In genomic region chr8:61200254-61200887, GRCm38 (mm10) we compare ENCODE assay signal across 25 mouse cellular contexts. TPM values are rescaled to one million over a fixed set of nuclear protein-coding genes. Genes with fewer than 3 reads are reported as not detected.
DNase-seq lines count a peak whose midpoint lies in the region; ATAC-seq and TF ChIP-seq lines count a peak whose summit lies in the region.
"Had no signal": no experiment of that assay in that cellular context is flagged by ENCODE, and none has a peak within 500 bp of the region (broad histone marks: within the 10 kb centered on the region; RNA-seq: fewer than 3 reads in every experiment).

No protein-coding gene starts in this region.

- no peak overlapping the region for H3K4me2 ChIP-seq in heart, embryonic 11.5 days
- H3K4me2 ChIP-seq in liver, embryonic 14.5 days (ENCODE audit: low read depth), result no peak overlapping the region
- H3K4me2 ChIP-seq in midbrain, embryonic 16.5 days (ENCODE audit: low read length), result no peak overlapping the region
- H3K4me2 ChIP-seq: forebrain, embryonic 13.5 days; heart, embryonic 12.5 days; heart, embryonic 15.5 days; hindbrain, embryonic 13.5 days had no signal

- 30% methylated on average over 6 of the region's 6 CpGs for WGBS in heart, embryonic 10.5 days
- WGBS in heart, embryonic 11.5 days (ENCODE audit: insufficient replicate concordance), result 27% methylated on average over 6 of the region's 6 CpGs
- WGBS in liver, embryonic 14.5 days (ENCODE audit: insufficient replicate concordance), result 16% methylated on average over 6 of the region's 6 CpGs
- WGBS in midbrain, embryonic 16.5 days, result 85% methylated on average over 6 of the region's 6 CpGs

- no peak overlapping the region for H3K9ac ChIP-seq in heart, embryonic 11.5 days (ENCODE audit: low read depth, low read length)
- H3K9ac ChIP-seq in MEL (ENCODE audit: control insufficient read depth, low read depth, low read length, poor library complexity, severe bottlenecking), result no peak overlapping the region
- no peak overlapping the region for H3K9ac ChIP-seq in liver, embryonic 14.5 days (replicated peaks)
- H3K9ac ChIP-seq in midbrain, embryonic 16.5 days (ENCODE audit: low read depth, low read length), result no peak overlapping the region
- H3K9ac ChIP-seq: forebrain, embryonic 13.5 days; heart, embryonic 12.5 days; heart, embryonic 15.5 days; hindbrain, embryonic 13.5 days had no signal

- 0 out of 2 replicates have a peak, but pooled peaks cover 6% of the 10 kb centered on the region for H3K4me1 ChIP-seq in heart, embryonic 10.5 days
- no peaks in the 10 kb centered on the region for H3K4me1 ChIP-seq in heart, embryonic 11.5 days (ENCODE audit: control insufficient read depth, insufficient read depth, low read length)
- H3K4me1 ChIP-seq in MEL (ENCODE audit: control insufficient read depth in 1 of 2, insufficient read depth in 2 of 2, low read length in 2 of 2), result peaks cover 0 to 10% of the 10 kb centered on the region in 2 experiments; a peak in 3 of 4 replicates
- no peaks in the 10 kb centered on the region for H3K4me1 ChIP-seq in liver, embryonic 14.5 days (replicated peaks; ENCODE audit: control insufficient read depth in 2 of 2, insufficient read depth in 2 of 2, low read length in 1 of 2)
- H3K4me1 ChIP-seq in midbrain, embryonic 16.5 days (ENCODE audit: control insufficient read depth, insufficient read depth, low read length), result no peaks in the 10 kb centered on the region
- H3K4me1 ChIP-seq: forebrain, embryonic 10.5 days; forebrain, embryonic 13.5 days; heart, embryonic 12.5 days; heart, embryonic 15.5 days; hindbrain, embryonic 10.5 days; hindbrain, embryonic 13.5 days had no signal

- no peak overlapping the region for H3K27ac ChIP-seq in heart, embryonic 10.5 days
- no peak overlapping the region for H3K27ac ChIP-seq in heart, embryonic 11.5 days (ENCODE audit: low read depth, low read length)
- H3K27ac ChIP-seq in MEL (ENCODE audit: control insufficient read depth, low read depth, low read length), result no peak overlapping the region
- H3K27ac ChIP-seq in liver, embryonic 14.5 days, result no peak overlapping the region
- no peak overlapping the region for H3K27ac ChIP-seq in midbrain, embryonic 16.5 days (ENCODE audit: low read length)
- H3K27ac ChIP-seq: forebrain, embryonic 10.5 days; forebrain, embryonic 13.5 days; heart, adult 2 months; heart, embryonic 15.5 days; hindbrain, embryonic 10.5 days; hindbrain, embryonic 13.5 days had no signal

- TF ChIP-seq POLR2A in MEL (IDR thresholded peaks at IDR 0.05; ENCODE audit: control insufficient read depth in 1 of 2, insufficient read depth in 1 of 2, low read depth in 1 of 2, low read length in 2 of 2, poor library complexity in 1 of 2), result no peak

- TF ChIP-seq RAD21 in MEL (IDR thresholded peaks at IDR 0.05; ENCODE audit: low read depth, low read length), result no peak

- DNase-seq in heart, embryonic 10.5 days (ENCODE audit: low spot score), result peak; percentile 68
- DNase-seq in MEL (ENCODE audit: low read depth, low spot score), result peak; percentile 76
- DNase-seq in liver, embryonic 14.5 days (ENCODE audit: low read depth in 3 of 3, low spot score in 3 of 3), result no peak
- DNase-seq in embryo, embryonic 10 days (ENCODE audit: low spot score), result no peak
- DNase-seq: adrenal gland, adult 2 months; adrenal gland, postnatal 14 days; cerebellum, adult 11 months; cerebellum, adult 2 months; cerebellum, adult 9-11 months; cerebellum, postnatal 25 days; gastrocnemius, postnatal 10 days; gastrocnemius, postnatal 36 days; heart, adult 2 months; heart, postnatal 10 days; heart, postnatal 36 days had no signal

- no peaks in the 10 kb centered on the region for H3K9me3 ChIP-seq in heart, embryonic 10.5 days
- H3K9me3 ChIP-seq in heart, embryonic 11.5 days (replicated peaks; ENCODE audit: control insufficient read depth, low read length), result 0 out of 2 replicates have a peak, but pooled peaks cover 3% of the 10 kb centered on the region
- H3K9me3 ChIP-seq in MEL (replicated peaks; ENCODE audit: insufficient read depth, low read length), result no peaks in the 10 kb centered on the region
- H3K9me3 ChIP-seq in liver, embryonic 14.5 days (ENCODE audit: control insufficient read depth, low read length), result no peaks in the 10 kb centered on the region
- no peaks in the 10 kb centered on the region for H3K9me3 ChIP-seq in midbrain, embryonic 16.5 days (replicated peaks; ENCODE audit: control insufficient read depth, low read length, poor library complexity, severe bottlenecking)
- H3K9me3 ChIP-seq: forebrain, embryonic 13.5 days; heart, embryonic 12.5 days; heart, embryonic 15.5 days; hindbrain, embryonic 10.5 days; hindbrain, embryonic 13.5 days had no signal

- no peak for TF ChIP-seq CTCF in MEL (IDR thresholded peaks at IDR 0.05 in 2 of 3, conservative IDR thresholded peaks at IDR 0.05 in 1 of 3; ENCODE audit: control insufficient read depth in 1 of 3, insufficient read depth in 1 of 3, low read depth in 2 of 3, low read length in 3 of 3, poor library complexity in 1 of 3, severe bottlenecking in 1 of 3)
- TF ChIP-seq CTCF in liver, embryonic 14.5 days (IDR thresholded peaks at IDR 0.05; ENCODE audit: low read depth), result no peak

- no peaks in the 10 kb centered on the region for H3K36me3 ChIP-seq in heart, embryonic 10.5 days
- H3K36me3 ChIP-seq in heart, embryonic 11.5 days (ENCODE audit: control insufficient read depth, insufficient read depth, low read length), result no peaks in the 10 kb centered on the region
- peaks cover 0 to 2% of the 10 kb centered on the region in 2 experiments; a peak in 1 of 4 replicates for H3K36me3 ChIP-seq in MEL (ENCODE audit: control insufficient read depth in 1 of 2, insufficient read depth in 2 of 2, low read length in 2 of 2)
- no peaks in the 10 kb centered on the region for H3K36me3 ChIP-seq in liver, embryonic 14.5 days (replicated peaks; ENCODE audit: control insufficient read depth, insufficient read depth, low read depth)
- H3K36me3 ChIP-seq in midbrain, embryonic 16.5 days (ENCODE audit: control insufficient read depth, insufficient read depth, low read length), result no peaks in the 10 kb centered on the region
- H3K36me3 ChIP-seq: forebrain, embryonic 10.5 days; heart, embryonic 12.5 days; heart, embryonic 15.5 days; hindbrain, embryonic 10.5 days; hindbrain, embryonic 13.5 days had no signal

- 0 out of 4 replicates have a peak, but pooled peaks of 1 of the 2 experiments have one; percentile 1 for TF ChIP-seq EP300 in MEL (IDR thresholded peaks at IDR 0.05; ENCODE audit: low read depth in 1 of 2, low read length in 2 of 2)
- TF ChIP-seq EP300 in liver, embryonic 14.5 days (IDR thresholded peaks at IDR 0.05; ENCODE audit: low read depth), result no peak

- H3K27me3 ChIP-seq in heart, embryonic 10.5 days (ENCODE audit: insufficient read depth, poor library complexity, severe bottlenecking), result no peaks in the 10 kb centered on the region
- no peaks in the 10 kb centered on the region for H3K27me3 ChIP-seq in heart, embryonic 11.5 days (ENCODE audit: control insufficient read depth, insufficient read depth, low read length)
- no peaks in the 10 kb centered on the region for H3K27me3 ChIP-seq in MEL (ENCODE audit: control insufficient read depth in 1 of 2, insufficient read depth in 2 of 2, low read length in 2 of 2)
- H3K27me3 ChIP-seq in liver, embryonic 14.5 days (ENCODE audit: control insufficient read depth, insufficient read depth, low read length), result no peaks in the 10 kb centered on the region
- no peaks in the 10 kb centered on the region for H3K27me3 ChIP-seq in midbrain, embryonic 16.5 days (ENCODE audit: control insufficient read depth, insufficient read depth, low read depth, low read length)
- H3K27me3 ChIP-seq: forebrain, embryonic 13.5 days; heart, embryonic 12.5 days; heart, embryonic 15.5 days; hindbrain, embryonic 13.5 days had no signal

- no peaks in the 10 kb centered on the region for H3K79me2 ChIP-seq in MEL (ENCODE audit: control insufficient read depth, insufficient read depth, low read length, poor library complexity)

- ATAC-seq in heart, embryonic 11.5 days (replicated peaks; ENCODE audit: insufficient number of reproducible peaks, low FRiP score, low TSS enrichment), result no peak
- ATAC-seq in liver, embryonic 14.5 days (ENCODE audit: insufficient read depth), result 0 out of 2 replicates have a peak, but pooled peaks have one; percentile 21
- ATAC-seq in midbrain, embryonic 16.5 days, result no peak
- ATAC-seq: forebrain, embryonic 13.5 days; forebrain, embryonic 16.5 days; hindbrain, embryonic 16.5 days had no signal

- H3K4me3 ChIP-seq in heart, embryonic 10.5 days, result no peak overlapping the region
- H3K4me3 ChIP-seq in heart, embryonic 11.5 days (ENCODE audit: low read depth, low read length), result no peak overlapping the region
- no peak overlapping the region for H3K4me3 ChIP-seq in MEL (ENCODE audit: control insufficient read depth in 1 of 2, insufficient read depth in 1 of 2, low read depth in 2 of 2, low read length in 2 of 2)
- no peak overlapping the region for H3K4me3 ChIP-seq in liver, embryonic 14.5 days (ENCODE audit: insufficient read depth in 1 of 2, low read depth in 2 of 2, low read length in 2 of 2)
- H3K4me3 ChIP-seq in midbrain, embryonic 16.5 days (ENCODE audit: low read depth, low read length), result no peak overlapping the region
- H3K4me3 ChIP-seq: forebrain, embryonic 10.5 days; forebrain, embryonic 13.5 days; heart, adult 2 months; heart, embryonic 12.5 days; heart, embryonic 15.5 days; hindbrain, embryonic 10.5 days; hindbrain, embryonic 13.5 days had no signal

TF ChIP-seq in MEL, 35 proteins besides CTCF, POLR2A, EP300 and RAD21:
- TF ChIP-seq RCOR1 (IDR thresholded peaks at IDR 0.05; ENCODE audit: low read depth, low read length), result no peak
- TF ChIP-seq GABPA (IDR thresholded peaks at IDR 0.05; ENCODE audit: low read depth, low read length), result no peak
- TF ChIP-seq GATA1 (IDR thresholded peaks at IDR 0.05; ENCODE audit: low read depth, low read length), result peak; percentile 78

RNA-seq across cellular contexts. Expression of gene Sh3rf1, which starts 23.3 kb away (rescaled TPM):
- 5.6 and 8.4 TPM in 2 replicates for polyA plus RNA-seq in heart, embryonic 10.5 days (2016; fragmentation: Nextera tagmentation; extraction: Ambion mirVana)
- 6.4 and 7.1 TPM in 2 replicates for polyA plus RNA-seq in heart, embryonic 11.5 days (2014; fragmentation: Nextera tagmentation; extraction: Ambion mirVana)
- 1.5 and 1.8 TPM in 2 replicates for total RNA-seq in MEL (2012; rRNA removed)
- 1 to 10 TPM in 1 of 2 experiments, not detected in 1; 5.9 TPM for polyA plus RNA-seq in MEL (2012; ENCODE audit: insufficient read depth in 1 of 2, insufficient read length in 2 of 2, low read depth in 1 of 2, low replicate concordance in 2 of 2, missing spikeins in 1 of 2)
- 0.55 and 0.61 TPM in 2 replicates for polyA plus RNA-seq in liver, embryonic 14.5 days (2012; rRNA removed)
- 0.75 and 0.85 TPM in 2 replicates for polyA plus RNA-seq in liver, embryonic 14.5 days (2014; fragmentation: Nextera tagmentation; extraction: Ambion mirVana)
- 32.1 and 34.7 TPM in 2 replicates for polyA plus RNA-seq in midbrain, embryonic 16.5 days (2015; fragmentation: Nextera tagmentation; extraction: Ambion mirVana)

Comparison
In these comparisons a context has a peak if more than half of its experiments do, and no peak if none do; other contexts are left out.
1. DNase-seq: peak in heart, embryonic 10.5 days (single experiment) and MEL (single experiment); none in liver, embryonic 14.5 days (0 of 3) and embryo, embryonic 10 days (single experiment).